Mouse (Mus musculus): ENCODE results near the gene Acsf3. TPM values are rescaled to one million over a fixed set of nuclear protein-coding genes. Genes with fewer than 3 reads are reported as not detected.

Gene Acsf3
- total and polyA plus RNA-seq, 2 experiments: 12.8 to 38.4 TPM

- Histone ChIP-seq H3K4me1 (ENCODE audit: control insufficient read depth, insufficient read depth, low read length) (no peaks in the 10 kb centered on the region), H3K27ac (replicated peaks; ENCODE audit: insufficient read depth, low read depth, low read length) (no peak overlapping the region), H3K4me3 (ENCODE audit: insufficient read depth, low read depth, low read length) (no peak overlapping the region), H3K36me3 (ENCODE audit: control insufficient read depth, insufficient read depth, low read length) (no peaks in the 10 kb centered on the region), H3K79me2 (ENCODE audit: control insufficient read depth, insufficient read depth, low read length) (no peaks in the 10 kb centered on the region), H3K9ac (ENCODE audit: low read depth, low read length) (no peak overlapping the region), H3K27me3 (ENCODE audit: control insufficient read depth, insufficient read depth, low read length) (no peaks in the 10 kb centered on the region)
- no peak for TF ChIP-seq CTCF (IDR thresholded peaks at IDR 0.05; ENCODE audit: low read depth, low read length)
- no peak for TF ChIP-seq POLR2A (IDR thresholded peaks at IDR 0.05; ENCODE audit: extremely low read depth, insufficient read depth, low read length)
- DNase-seq (ENCODE audit: extremely low read depth, low read depth, low spot score): no peak
- 90% methylated on average over 1 of the region's 1 CpGs for WGBS
Measured at GRCm38 (mm10) chr8:122784756-122785155, 9.5 kb downstream of the Acsf3 start.

- no peaks in the 10 kb centered on the region for H3K4me1 ChIP-seq (ENCODE audit: control insufficient read depth, insufficient read depth, low read length)
- H3K9ac ChIP-seq (ENCODE audit: low read depth, low read length): no peak overlapping the region
- no peak overlapping the region for H3K4me3 ChIP-seq (ENCODE audit: insufficient read depth, low read depth, low read length)
- DNase-seq (ENCODE audit: extremely low read depth, low read depth, low spot score): no peak
- no peaks in the 10 kb centered on the region for H3K36me3 ChIP-seq (ENCODE audit: control insufficient read depth, insufficient read depth, low read length)
- H3K79me2 ChIP-seq (ENCODE audit: control insufficient read depth, insufficient read depth, low read length): no peaks in the 10 kb centered on the region
- TF ChIP-seq POLR2A (IDR thresholded peaks at IDR 0.05; ENCODE audit: extremely low read depth, insufficient read depth, low read length): no peak
- no peak for TF ChIP-seq CTCF (IDR thresholded peaks at IDR 0.05; ENCODE audit: low read depth, low read length)
- WGBS: 93% methylated on average over 5 of the region's 5 CpGs
- no peak overlapping the region for H3K27ac ChIP-seq (replicated peaks; ENCODE audit: insufficient read depth, low read depth, low read length)
- no peaks in the 10 kb centered on the region for H3K27me3 ChIP-seq (ENCODE audit: control insufficient read depth, insufficient read depth, low read length)
Measured at GRCm38 (mm10) chr8:122789796-122790195, 14.5 kb downstream of the Acsf3 start.

- WGBS: 90% methylated on average over 18 of the region's 18 CpGs
- TF ChIP-seq CTCF (IDR thresholded peaks at IDR 0.05; ENCODE audit: low read depth, low read length) (no peak), POLR2A (IDR thresholded peaks at IDR 0.05; ENCODE audit: extremely low read depth, insufficient read depth, low read length) (no peak)
Measured at GRCm38 (mm10) chr8:122793375-122794174, 18.3 kb downstream of the Acsf3 start.

GRCm38 (mm10) chr8:122794175-122794454 is 18.8 kb downstream of the Acsf3 start:
- TF ChIP-seq POLR2A (IDR thresholded peaks at IDR 0.05; ENCODE audit: extremely low read depth, insufficient read depth, low read length): no peak
- no peak for TF ChIP-seq CTCF (IDR thresholded peaks at IDR 0.05; ENCODE audit: low read depth, low read length)
- H3K4me3 ChIP-seq (ENCODE audit: insufficient read depth, low read depth, low read length): no peak overlapping the region
- H3K36me3 ChIP-seq (ENCODE audit: control insufficient read depth, insufficient read depth, low read length): no peaks in the 10 kb centered on the region
- 95% methylated on average over 5 of the region's 5 CpGs for WGBS
- H3K27me3 ChIP-seq (ENCODE audit: control insufficient read depth, insufficient read depth, low read length): no peaks in the 10 kb centered on the region
- no peaks in the 10 kb centered on the region for H3K4me1 ChIP-seq (ENCODE audit: control insufficient read depth, insufficient read depth, low read length)
- H3K79me2 ChIP-seq (ENCODE audit: control insufficient read depth, insufficient read depth, low read length): no peaks in the 10 kb centered on the region
- H3K27ac ChIP-seq (replicated peaks; ENCODE audit: insufficient read depth, low read depth, low read length): no peak overlapping the region
- H3K9ac ChIP-seq (ENCODE audit: low read depth, low read length): no peak overlapping the region
- DNase-seq (ENCODE audit: extremely low read depth, low read depth, low spot score): no peak

More at GRCm38 (mm10) chr8:122793375-122794174, 18.3 kb downstream of the Acsf3 start:
- no peak overlapping the region for H3K9ac ChIP-seq (ENCODE audit: low read depth, low read length)
- H3K27me3 ChIP-seq (ENCODE audit: control insufficient read depth, insufficient read depth, low read length): no peaks in the 10 kb centered on the region
- H3K79me2 ChIP-seq (ENCODE audit: control insufficient read depth, insufficient read depth, low read length): no peaks in the 10 kb centered on the region
- no peaks in the 10 kb centered on the region for H3K4me1 ChIP-seq (ENCODE audit: control insufficient read depth, insufficient read depth, low read length)
- H3K4me3 ChIP-seq (ENCODE audit: insufficient read depth, low read depth, low read length): no peak overlapping the region
- no peak for DNase-seq (ENCODE audit: extremely low read depth, low read depth, low spot score)
- no peak overlapping the region for H3K27ac ChIP-seq (replicated peaks; ENCODE audit: insufficient read depth, low read depth, low read length)
- no peaks in the 10 kb centered on the region for H3K36me3 ChIP-seq (ENCODE audit: control insufficient read depth, insufficient read depth, low read length)

- 80% methylated on average over 15 of the region's 15 CpGs for whole genome bisulfite sequencing
- Histone ChIP-seq H3K4me3 (ENCODE audit: insufficient read depth, low read depth, low read length) (no peak overlapping the region), H3K36me3 (ENCODE audit: control insufficient read depth, insufficient read depth, low read length) (0 out of 2 replicates have a peak, but pooled peaks cover 2% of the 10 kb centered on the region), H3K4me1 (ENCODE audit: control insufficient read depth, insufficient read depth, low read length) (no peaks in the 10 kb centered on the region), H3K9ac (ENCODE audit: low read depth, low read length) (no peak overlapping the region), H3K79me2 (ENCODE audit: control insufficient read depth, insufficient read depth, low read length) (no peaks in the 10 kb centered on the region), H3K27me3 (ENCODE audit: control insufficient read depth, insufficient read depth, low read length) (no peaks in the 10 kb centered on the region), H3K27ac (replicated peaks; ENCODE audit: insufficient read depth, low read depth, low read length) (no peak overlapping the region)
- DNase-seq (ENCODE audit: extremely low read depth, low read depth, low spot score): no peak
- TF ChIP-seq CTCF (IDR thresholded peaks at IDR 0.05; ENCODE audit: low read depth, low read length): no peak
- TF ChIP-seq POLR2A (IDR thresholded peaks at IDR 0.05; ENCODE audit: extremely low read depth, insufficient read depth, low read length): no peak
Measured at GRCm38 (mm10) chr8:122803906-122804761, 28.8 kb downstream of the Acsf3 start.
